Mouse (Mus musculus) megakaryocyte, embryonic 14.5 days (primary cell): Measurements from ENCODE around the gene Dusp27. TPM values are rescaled to one million over a fixed set of nuclear protein-coding genes. Genes with fewer than 3 reads are reported as not detected.

ENCODE experiments used
- H3K27me3 ChIP-seq: replicated peaks from 2 replicates; pipeline ENCODE3; 2012; ENCODE audit warnings: inconsistent platforms
- H3K36me3 ChIP-seq: replicated peaks from 2 replicates; pipeline ENCODE3; 2012; ENCODE audit warnings: low read length, inconsistent platforms, mixed read lengths
- H3K4me1 ChIP-seq: 2 replicates; pipeline ENCODE4 v1.6.1; 2012; ENCODE audit warnings: inconsistent platforms
- H3K4me3 ChIP-seq: replicated peaks from 2 replicates; pipeline ENCODE3; 2012; ENCODE audit warnings: moderate library complexity, mild to moderate bottlenecking, inconsistent platforms
- H3K9me3 ChIP-seq: 2 replicates; pipeline ENCODE4 v1.6.1; 2012; ENCODE audit warnings: inconsistent platforms
- FLI1 ChIP-seq: IDR thresholded peaks from 2 replicates; pipeline ENCODE4 v1.6.1; 2012; ENCODE audit warnings: low read length, inconsistent platforms, mixed read lengths
- GATA1 ChIP-seq: IDR thresholded peaks from 3 replicates; pipeline ENCODE4 v1.6.1; 2012; ENCODE audit warnings: mixed read lengths, low read length, inconsistent platforms, borderline replicate concordance
- polyA plus RNA-seq: library from polyadenylated mRNA; stranded (reverse); fragments of >175 nt; gene quantifications from 2 replicates; pipeline ENCODE4 v1.2.3, GENCODE M21; 2012; ENCODE audit warnings: low replicate concordance; ENCODE audit not compliant: insufficient read depth

Gene Dusp27
- polyA plus RNA-seq, 1 experiment, result not detected

- no peak for TF ChIP-seq FLI1
- Histone ChIP-seq H3K4me3 (no peak overlapping the region), H3K27me3 (peaks cover 3% of the 10 kb centered on the region), H3K4me1 (0 out of 2 replicates have a peak, but pooled peaks cover 3% of the 10 kb centered on the region), H3K36me3 (no peaks in the 10 kb centered on the region), H3K9me3 (no peaks in the 10 kb centered on the region; the same call in 1 of the 2 replicates)
These were observed 50.5 kb downstream of the Dusp27 start for GRCm38 (mm10) chr1:166077052-166077735.

DNA sequence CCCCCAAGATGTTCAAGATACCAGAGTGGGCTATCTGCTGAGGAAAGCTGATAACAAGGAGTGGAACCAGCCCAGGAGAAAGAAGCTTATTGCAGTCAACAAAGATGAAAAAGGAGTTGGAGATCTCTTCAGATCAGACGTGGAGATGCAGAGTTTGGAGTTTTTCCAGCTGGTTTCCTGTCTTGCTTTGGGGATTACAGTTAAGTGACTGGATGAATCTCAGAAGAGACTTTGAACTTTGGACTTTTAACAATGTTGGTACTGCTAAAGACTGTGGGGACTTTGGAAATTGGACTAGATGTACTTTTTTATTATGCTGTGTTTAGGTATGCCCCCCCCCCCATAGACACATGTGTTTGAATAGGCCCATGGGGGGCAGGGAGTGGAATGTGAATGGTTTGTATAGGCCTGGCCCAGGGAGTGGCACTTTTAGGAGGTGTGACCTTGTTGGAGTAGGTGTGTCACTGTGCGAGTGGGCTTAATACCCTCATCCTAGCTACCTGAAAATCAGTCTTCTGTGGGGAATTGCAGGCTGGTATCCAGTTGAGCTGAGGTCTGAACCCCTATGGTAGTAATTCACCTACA is 59.8 kb downstream of the Dusp27 start:
- no peaks in the 10 kb centered on the region for H3K4me1 ChIP-seq
- H3K27me3 ChIP-seq, result no peaks in the 10 kb centered on the region
- no peak overlapping the region for H3K4me3 ChIP-seq
- no peaks in the 10 kb centered on the region for H3K36me3 ChIP-seq
- TF ChIP-seq GATA1, result no peak
- TF ChIP-seq FLI1, result no peak
- peaks cover 28% of the 10 kb centered on the region for H3K9me3 ChIP-seq

- no peaks in the 10 kb centered on the region for H3K36me3 ChIP-seq
- no peak for TF ChIP-seq GATA1
- no peak for TF ChIP-seq FLI1
- 0 out of 2 replicates have a peak, but pooled peaks cover 3% of the 10 kb centered on the region for H3K4me1 ChIP-seq
- peaks cover 13% of the 10 kb centered on the region for H3K9me3 ChIP-seq
- H3K4me3 ChIP-seq, result no peak overlapping the region
- peaks cover 8% of the 10 kb centered on the region for H3K27me3 ChIP-seq
These were observed 63.9 kb downstream of the Dusp27 start for GRCm38 (mm10) chr1:166063870-166064269.

DNA sequence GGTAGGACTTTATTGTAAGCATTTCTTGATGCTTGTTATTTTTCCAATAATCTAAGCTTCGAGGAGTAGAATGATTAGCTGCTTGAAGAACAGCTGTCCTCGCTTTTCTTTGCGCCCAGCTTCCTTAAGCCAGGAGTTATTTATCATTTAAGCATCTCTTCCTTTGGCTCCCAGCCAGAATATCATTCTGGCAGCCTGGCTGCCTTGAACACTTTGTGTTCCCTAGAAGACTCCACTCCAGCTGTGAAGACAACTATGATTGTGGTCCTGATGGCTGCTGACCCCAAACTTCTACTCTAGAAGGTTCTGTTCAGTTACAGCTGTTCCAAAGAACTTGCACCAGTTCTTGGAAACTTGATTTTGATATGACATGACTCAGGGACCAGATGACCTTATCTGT is 66.2 kb downstream of the Dusp27 start:
- Histone ChIP-seq H3K36me3 (no peaks in the 10 kb centered on the region), H3K4me1 (peaks cover 5% of the 10 kb centered on the region; the same call in 1 of the 2 replicates), H3K9me3 (no peaks in the 10 kb centered on the region; the same call in 1 of the 2 replicates), H3K27me3 (peaks cover 22% of the 10 kb centered on the region), H3K4me3 (no peak overlapping the region)
- no peak for TF ChIP-seq FLI1
- TF ChIP-seq GATA1, result no peak

GRCm38 (mm10) chr1:166060406-166060805 is 67.3 kb downstream of the Dusp27 start:
- Histone ChIP-seq H3K4me3 (peak overlapping the region; percentile 31), H3K9me3 (no peaks in the 10 kb centered on the region; the same call in 1 of the 2 replicates), H3K36me3 (no peaks in the 10 kb centered on the region), H3K4me1 (peaks cover 12% of the 10 kb centered on the region), H3K27me3 (peaks cover 32% of the 10 kb centered on the region)
- no peak for TF ChIP-seq GATA1
- TF ChIP-seq FLI1, result no peak

GRCm38 (mm10) chr1:166056098-166056756 is 71.5 kb downstream of the Dusp27 start:
- Histone ChIP-seq H3K4me1 (peaks cover 31% of the 10 kb centered on the region), H3K9me3 (no peaks in the 10 kb centered on the region; the same call in 1 of the 2 replicates), H3K27me3 (peaks cover 41% of the 10 kb centered on the region), H3K4me3 (no peak overlapping the region), H3K36me3 (no peaks in the 10 kb centered on the region)
- no peak for TF ChIP-seq FLI1
- no peak for TF ChIP-seq GATA1

- no peaks in the 10 kb centered on the region for H3K36me3 ChIP-seq
- H3K27me3 ChIP-seq, result peaks cover 48% of the 10 kb centered on the region
- no peak for TF ChIP-seq FLI1
- H3K9me3 ChIP-seq, result no peaks in the 10 kb centered on the region; the same call in 1 of the 2 replicates
- peaks cover 40% of the 10 kb centered on the region for H3K4me1 ChIP-seq
- peak overlapping the region; percentile 64 for H3K4me3 ChIP-seq
These were observed 74.3 kb downstream of the Dusp27 start for GRCm38 (mm10) chr1:166053285-166053955.

- peak overlapping the region; percentile 90 for H3K4me3 ChIP-seq
- peaks cover 47% of the 10 kb centered on the region for H3K27me3 ChIP-seq
- TF ChIP-seq FLI1 (no peak), GATA1 (no peak)
- no peaks in the 10 kb centered on the region for H3K9me3 ChIP-seq
- H3K4me1 ChIP-seq, result peaks cover 69% of the 10 kb centered on the region
- no peaks in the 10 kb centered on the region for H3K36me3 ChIP-seq
These were observed 78.5 kb downstream of the Dusp27 start for GRCm38 (mm10) chr1:166049046-166049827.

- H3K27me3 ChIP-seq, result peaks cover 43% of the 10 kb centered on the region
- TF ChIP-seq GATA1, result no peak
- no peaks in the 10 kb centered on the region for H3K9me3 ChIP-seq
- H3K36me3 ChIP-seq, result no peaks in the 10 kb centered on the region
- peak overlapping the region; percentile 90 for H3K4me3 ChIP-seq
- H3K4me1 ChIP-seq, result peaks cover 69% of the 10 kb centered on the region
These were observed 79.4 kb downstream of the Dusp27 start for GRCm38 (mm10) chr1:166048230-166048911.

Other genes with a start within 250 kb of the Dusp27 start
- 3.8 and 3.9 TPM in 2 replicates for gene Pou2f1, start 125.2 kb downstream of the Dusp27 start, polyA plus RNA-seq
- not detected in 2 replicates for gene Gpa33, start 2.3 kb upstream of the Dusp27 start, polyA plus RNA-seq
- not detected in 2 replicates for gene Mael, start 110.8 kb upstream of the Dusp27 start, polyA plus RNA-seq
- not detected in 2 replicates for gene Ildr2, start 126.2 kb upstream of the Dusp27 start, polyA plus RNA-seq